Mouse (Mus musculus): ENCODE data around the gene Lrrc59. TPM values are rescaled to one million over a fixed set of nuclear protein-coding genes. Genes with fewer than 3 reads are reported as not detected.

Gene Lrrc59
- total RNA-seq (2023), result 47.9 TPM

GRCm38 (mm10) chr11:94629199-94629883, at the start of gene Lrrc59:
Gene Lrrc59 (plus strand): TSS chr11:94629767.

DNA sequence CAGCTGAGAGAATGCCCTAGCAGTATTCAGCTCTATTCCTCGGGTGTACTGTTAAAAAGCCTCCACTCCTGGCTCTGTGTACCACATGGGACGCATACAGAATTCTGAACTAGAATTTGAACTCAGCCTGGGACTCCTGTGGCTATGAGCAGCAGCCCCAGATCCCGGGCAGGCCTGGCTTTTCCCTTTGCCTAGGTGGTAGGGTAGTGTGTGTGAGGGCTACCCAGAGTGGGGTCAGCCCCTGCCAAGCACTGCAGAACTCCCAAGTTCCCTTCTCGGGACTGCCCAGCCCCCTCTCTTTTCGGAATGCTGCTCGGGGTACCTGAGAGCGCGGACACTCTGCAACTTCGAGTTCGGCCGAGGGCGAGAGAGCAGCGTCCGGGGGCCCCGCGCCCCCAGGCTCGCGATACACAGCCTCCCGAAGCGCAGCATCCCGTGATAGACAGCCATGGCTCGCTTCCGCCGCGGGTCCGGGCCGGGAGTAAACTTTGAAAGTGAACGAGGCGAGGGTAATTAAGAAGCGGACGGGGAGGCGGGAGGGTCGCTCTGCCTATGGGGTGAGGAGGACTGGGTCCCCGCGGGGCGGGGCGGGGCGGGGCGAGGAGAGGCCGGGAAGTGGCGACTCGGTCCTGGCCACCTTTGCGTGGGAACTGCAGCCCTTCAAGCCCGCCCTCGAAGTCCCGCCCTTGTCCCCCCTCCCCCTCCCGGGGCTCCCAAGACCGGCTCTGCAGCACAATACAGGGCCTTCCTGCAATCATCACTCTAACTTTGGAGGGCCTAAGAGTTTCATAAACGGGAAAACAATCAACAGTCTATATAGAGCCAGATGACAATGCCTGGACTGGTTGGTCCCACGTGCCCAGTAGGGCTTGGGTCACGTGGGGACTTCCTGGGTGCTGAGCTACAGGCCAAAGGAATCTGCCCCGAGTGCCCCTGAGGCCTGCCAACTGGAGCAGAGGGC, 28.0 kb upstream of the Lrrc59 start, which contains the start of gene Acsf2:
Acsf2 (minus strand) TSS at position 551 of the 961 bp plus-strand sequence.

DNA sequence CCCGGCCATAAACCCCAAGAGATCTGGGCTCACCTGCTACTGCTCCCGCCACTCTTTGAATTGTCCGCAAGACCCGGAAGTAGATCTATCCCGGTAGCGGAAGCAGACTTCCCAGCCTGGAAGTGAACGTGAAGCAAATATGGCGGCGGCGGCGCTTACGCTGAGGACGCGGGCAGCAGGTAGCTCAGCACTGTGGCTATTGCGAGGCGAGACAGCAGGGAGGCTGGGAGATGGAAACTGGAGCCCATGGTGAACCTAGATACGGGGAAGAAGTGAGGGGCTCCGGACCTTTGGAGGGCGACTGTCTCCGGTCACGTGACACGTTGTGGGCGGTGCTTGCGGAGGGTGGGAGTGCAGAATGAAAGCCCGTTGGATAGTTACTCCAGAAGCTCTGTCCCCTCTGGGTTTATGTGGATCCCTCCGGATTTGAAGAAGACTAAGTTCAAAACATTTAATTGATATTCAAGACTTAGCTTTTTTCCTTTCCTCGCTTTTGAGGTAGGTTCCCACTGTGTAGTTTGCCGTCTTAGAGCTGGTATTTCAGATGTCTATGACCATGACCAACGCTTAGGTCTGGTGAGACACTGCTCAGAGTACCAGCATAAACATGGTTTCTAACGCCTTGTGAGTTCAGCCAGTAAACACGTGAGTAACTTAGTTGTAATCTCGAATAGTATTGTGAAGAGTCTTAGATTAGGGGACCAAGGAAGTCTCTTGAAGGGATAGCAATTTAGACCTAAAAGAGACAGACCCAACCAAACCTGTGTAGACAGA, 24.3 kb downstream of the Lrrc59 start, which contains the start of the genes Mrpl27 and Eme1:
Mrpl27 (plus strand) TSS at position 105 of the 774 bp plus-strand sequence.
Eme1 (minus strand) TSS at position 302 of the 774 bp plus-strand sequence.

GRCm38 (mm10) chr11:94676754-94677606, 47.4 kb downstream of the Lrrc59 start, which contains the start of gene Xylt2:
Gene Xylt2 (minus strand): TSS chr11:94677515.

Other genes starting within 250 kb of the Lrrc59 start
- 2.4 TPM for gene Abcc3, start 236.8 kb upstream of the Lrrc59 start, total RNA-seq (2023)
- gene Cacna1g, start 155.6 kb upstream of the Lrrc59 start, total RNA-seq (2023), result not detected
- not detected for gene Spata20, start 143.6 kb upstream of the Lrrc59 start, total RNA-seq (2023)
- gene Epn3, start 129.8 kb upstream of the Lrrc59 start, total RNA-seq (2023), result not detected
- gene Mycbpap, start 108.0 kb upstream of the Lrrc59 start, total RNA-seq (2023), result 2.6 TPM
- 4.6 TPM for gene Rsad1, start 80.5 kb upstream of the Lrrc59 start, total RNA-seq (2023)
- not detected for gene Chad, start 64.7 kb upstream of the Lrrc59 start, total RNA-seq (2023)
- gene Acsf2, start 27.9 kb upstream of the Lrrc59 start, total RNA-seq (2023), result 16.1 TPM
- gene Mrpl27, start 24.0 kb downstream of the Lrrc59 start, total RNA-seq (2023), result 17.8 TPM
- gene Eme1, start 24.2 kb downstream of the Lrrc59 start, total RNA-seq (2023), result 0.68 TPM
- 59.2 TPM for gene Xylt2, start 47.7 kb downstream of the Lrrc59 start, total RNA-seq (2023)
- gene Gm11541, start 74.7 kb downstream of the Lrrc59 start, total RNA-seq (2023), result not detected
- gene Cdc34b, start 112.0 kb downstream of the Lrrc59 start, total RNA-seq (2023), result not detected
- not detected for gene Tmem92, start 152.9 kb downstream of the Lrrc59 start, total RNA-seq (2023)

Data from CD4-positive naive resting alpha-beta T cell, adult 57 days (primary cell).